Mouse (Mus musculus) right cerebral cortex, postnatal 10 days (tissue): ENCODE data around the gene Cramp1l.
"Not testable (repeated sequence)": the region's sequence is repeated elsewhere in the genome, so short reads cannot be mapped to it uniquely, and the experiment has no call there.

Source experiments
- DNase-seq, 2 experiments: peaks; one replicate each; pipeline ENCODE4 v3.0.0; 2021; ENCODE audit warnings: low spot score in 2 of 2

The Cramp1l gene

DNA sequence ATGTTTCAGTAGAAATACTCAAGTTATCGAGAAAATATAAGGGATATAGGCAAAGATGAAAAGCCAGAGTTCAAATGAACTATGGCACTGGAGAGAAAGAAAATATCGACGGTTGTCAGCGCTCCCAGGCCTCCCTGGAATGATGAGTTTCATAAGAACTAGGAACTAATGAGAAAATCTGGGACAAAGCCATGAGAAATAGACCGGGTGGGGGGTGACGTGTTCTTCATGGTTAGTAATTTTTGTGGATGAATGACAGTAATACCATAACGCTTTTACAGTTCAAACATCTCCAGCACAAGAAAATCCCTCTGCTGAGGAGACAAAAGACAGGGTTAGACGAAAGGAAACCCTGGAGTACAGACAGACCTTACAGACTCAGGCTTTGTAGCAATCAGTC lies 56.2 kb downstream of the Cramp1l start:
- no peak for DNase-seq

DNA sequence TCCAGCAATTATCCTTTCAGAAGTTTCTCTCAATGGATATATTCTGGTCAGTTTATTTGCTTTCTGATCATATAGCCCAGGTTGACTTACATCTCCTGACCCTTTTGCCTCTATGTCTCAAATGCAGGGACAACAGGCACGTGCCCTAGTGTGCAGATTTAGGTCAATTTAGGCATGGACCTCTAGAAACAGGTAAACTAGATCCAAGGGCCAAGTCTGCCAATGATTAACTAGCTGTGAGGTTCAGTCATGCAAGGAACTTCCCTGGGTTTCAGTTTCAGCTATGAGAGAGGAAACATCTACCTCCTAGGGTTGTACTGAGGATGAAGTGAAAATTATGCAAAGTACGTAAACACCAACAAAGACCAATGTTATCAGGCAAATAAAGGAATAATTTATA lies 62.3 kb downstream of the Cramp1l start:
- DNase-seq: no peak

DNA sequence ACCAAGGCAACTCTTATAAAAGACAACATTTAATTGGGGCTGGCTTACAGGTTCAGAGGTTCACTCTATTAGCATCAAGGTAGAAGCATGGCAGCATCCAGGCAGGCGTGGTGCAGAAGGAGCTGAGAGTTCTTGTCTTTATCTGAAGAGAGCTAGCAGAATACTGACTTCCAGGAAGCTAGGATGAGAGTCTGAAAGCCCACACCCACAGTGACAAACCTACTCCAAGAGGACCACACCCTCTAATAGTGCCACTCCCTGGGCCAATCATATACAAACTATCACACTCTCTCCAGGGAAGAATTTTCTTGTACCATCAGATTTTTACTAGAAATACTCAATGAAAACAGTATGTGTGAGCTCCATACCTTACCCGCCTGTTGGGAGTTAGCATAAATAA lies 64.9 kb downstream of the Cramp1l start:
- DNase-seq: no peak

DNA sequence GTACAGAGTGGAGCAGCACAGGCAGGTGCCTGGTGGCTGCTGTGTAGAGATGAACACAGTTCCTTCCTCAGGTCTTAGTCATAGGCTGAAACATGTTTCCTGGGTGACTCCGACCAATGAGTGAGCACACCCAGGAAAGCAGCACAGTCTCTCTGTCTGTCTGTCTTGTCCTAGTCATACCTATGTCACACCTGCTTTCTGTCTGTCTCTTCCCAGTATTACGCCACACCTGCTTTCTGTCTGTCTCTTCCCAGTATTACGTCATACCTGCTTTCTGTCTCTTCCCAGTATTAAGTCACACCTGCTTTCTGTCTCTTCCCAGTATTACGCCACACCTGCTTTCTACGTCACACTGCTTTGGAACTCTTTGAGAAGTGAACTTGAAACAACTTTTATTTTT lies 67.4 kb downstream of the Cramp1l start:
- no peak for DNase-seq

DNA sequence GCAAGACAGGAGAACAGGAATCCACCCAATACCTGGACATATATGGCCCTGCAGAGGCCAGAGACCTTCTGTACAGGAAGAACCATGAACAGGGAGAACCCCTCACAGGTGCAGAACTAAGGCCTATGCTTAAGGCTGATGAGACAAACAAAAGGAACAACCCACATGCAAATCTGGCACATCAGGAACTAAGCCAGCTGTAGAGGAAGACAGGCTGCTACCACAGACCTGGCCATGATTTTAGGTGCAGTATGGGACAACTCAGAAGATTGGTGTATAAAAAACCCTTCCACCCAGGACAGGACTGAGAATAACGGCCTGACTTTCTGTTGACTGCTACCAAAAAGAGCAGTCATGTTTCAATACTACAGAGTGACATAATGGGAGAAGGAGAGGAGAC lies 72.0 kb downstream of the Cramp1l start:
- DNase-seq: not testable (repeated sequence)

DNA sequence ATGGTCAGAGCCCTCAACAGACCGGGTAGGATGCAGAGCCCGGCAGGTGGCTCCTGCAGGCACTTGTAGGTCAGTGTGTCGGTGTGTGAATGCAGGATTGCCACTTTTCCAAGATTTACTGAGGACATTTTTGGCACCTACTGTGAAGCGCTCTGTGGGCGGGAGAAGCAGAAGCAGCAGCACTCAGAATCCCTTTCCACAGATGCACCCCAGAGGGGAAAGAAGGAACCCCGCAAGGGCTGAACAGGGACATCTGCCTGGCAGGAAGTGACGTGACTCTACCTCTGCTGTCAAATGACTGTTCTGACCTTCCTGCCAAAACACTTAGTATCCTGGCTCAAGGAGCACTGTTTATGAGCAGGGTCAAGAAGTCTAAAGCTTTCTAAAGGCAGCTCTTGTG lies 72.6 kb downstream of the Cramp1l start:
- DNase-seq: peak; percentile 38 to 47

DNA sequence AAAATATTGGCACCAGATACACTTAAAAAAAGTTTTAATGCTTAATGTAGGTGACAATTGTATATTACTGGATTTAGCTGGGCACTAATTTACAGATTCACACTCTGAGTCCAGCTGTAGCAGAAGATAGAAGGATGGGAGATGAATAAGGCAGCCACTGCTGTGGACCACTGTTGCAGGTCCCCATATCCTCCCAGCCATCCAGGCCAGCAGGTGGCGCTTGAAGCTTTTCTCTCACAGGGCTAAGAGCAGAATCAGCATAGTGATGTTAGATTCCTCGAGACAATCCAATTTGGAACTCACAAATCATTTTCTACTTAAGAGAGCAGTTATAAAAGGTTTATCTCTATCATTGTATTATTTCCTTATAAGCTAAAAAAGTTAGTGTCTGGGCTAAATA lies 73.1 kb downstream of the Cramp1l start:
- DNase-seq: peak; percentile 36 to 65

DNA sequence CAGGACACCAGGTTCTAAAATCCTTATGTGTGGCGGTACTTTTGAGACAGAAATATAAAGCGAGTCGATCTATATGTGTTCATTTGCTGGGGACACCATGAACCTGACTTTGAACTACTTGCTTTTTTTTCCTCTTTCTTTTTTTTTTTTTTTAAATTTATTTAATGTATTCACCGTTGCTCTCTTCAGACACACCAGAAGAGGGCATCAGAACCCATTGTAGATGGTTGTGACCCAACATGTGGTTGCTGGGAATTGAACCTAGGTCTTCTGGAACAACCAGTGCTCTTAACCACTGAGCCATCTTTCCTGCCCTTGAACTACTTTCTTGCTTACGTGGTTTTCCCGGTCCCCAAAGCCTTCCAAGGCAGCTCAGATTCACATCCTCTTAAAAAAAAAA lies 78.3 kb downstream of the Cramp1l start:
- DNase-seq: no peak

DNA sequence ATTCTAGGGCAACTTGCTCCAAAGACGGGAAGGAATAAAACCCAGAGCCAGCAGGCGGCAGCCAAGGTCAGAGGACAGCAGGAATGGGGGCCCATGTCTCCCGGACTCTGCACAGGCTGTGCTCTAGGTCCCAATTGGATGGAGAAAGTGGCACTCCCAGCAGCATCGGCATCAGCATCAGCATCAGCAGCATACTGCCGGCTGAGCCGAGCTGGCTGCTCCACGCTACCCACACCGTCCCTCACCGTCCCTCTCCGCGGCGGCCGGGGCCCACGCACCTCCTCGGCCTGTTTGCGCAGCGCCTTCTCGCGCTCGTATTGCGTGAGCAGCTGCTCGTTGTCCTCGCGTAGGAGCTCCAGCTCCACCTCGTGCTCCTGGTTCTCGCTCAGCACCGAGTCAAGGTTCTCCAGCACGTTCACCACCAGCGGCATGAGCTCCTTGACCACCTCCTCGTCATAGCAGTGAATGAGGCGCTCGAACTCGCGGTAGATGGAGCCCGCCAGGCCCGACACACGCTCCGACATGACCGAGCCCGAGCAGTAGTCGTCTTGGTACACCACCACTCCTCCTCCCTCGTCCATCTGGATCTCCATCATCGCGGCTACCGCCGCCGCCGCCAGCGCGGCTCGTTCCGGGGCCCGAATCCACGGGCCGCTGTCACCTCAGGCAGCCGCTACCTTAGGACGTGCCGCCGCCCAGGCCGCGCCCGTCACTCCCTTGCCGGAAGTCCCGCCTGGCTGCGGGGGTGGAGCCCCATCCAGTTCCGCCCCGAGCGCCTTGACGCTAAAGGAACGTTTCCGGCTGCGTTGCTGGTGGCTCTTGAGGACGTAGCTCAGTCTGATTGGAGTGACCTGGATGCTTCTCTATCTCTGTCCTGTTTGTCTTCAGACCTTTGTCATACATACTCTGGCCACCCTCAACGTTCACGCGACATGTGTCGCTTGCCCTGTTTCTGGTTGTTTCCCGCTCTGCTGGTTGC lies 79.0 kb downstream of the Cramp1l start, which contains the start of gene Mapk8ip3:
Mapk8ip3 (minus strand) TSS at position 719 of the 979 bp plus-strand sequence.
- DNase-seq: peak; percentile 97

DNA sequence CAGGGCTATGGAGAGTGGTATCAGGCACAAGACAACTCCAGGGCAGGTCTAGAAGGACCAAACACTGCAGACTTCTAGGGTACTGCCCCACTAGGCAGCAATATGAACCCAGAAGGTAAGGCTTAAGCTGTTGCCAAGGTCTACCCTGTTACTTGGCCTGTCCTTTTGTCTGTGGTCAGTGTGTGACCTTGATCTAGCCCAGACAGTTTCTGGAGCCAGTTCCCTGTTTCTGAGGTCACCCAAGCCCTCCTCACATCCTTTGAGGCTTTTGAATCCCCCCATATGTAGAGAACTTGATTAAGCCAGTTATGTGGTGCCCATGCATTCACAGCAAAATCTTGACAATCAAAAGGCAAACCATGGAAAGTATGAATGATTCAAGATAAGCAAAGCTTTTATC lies 79.9 kb downstream of the Cramp1l start:
- no peak for DNase-seq

DNA sequence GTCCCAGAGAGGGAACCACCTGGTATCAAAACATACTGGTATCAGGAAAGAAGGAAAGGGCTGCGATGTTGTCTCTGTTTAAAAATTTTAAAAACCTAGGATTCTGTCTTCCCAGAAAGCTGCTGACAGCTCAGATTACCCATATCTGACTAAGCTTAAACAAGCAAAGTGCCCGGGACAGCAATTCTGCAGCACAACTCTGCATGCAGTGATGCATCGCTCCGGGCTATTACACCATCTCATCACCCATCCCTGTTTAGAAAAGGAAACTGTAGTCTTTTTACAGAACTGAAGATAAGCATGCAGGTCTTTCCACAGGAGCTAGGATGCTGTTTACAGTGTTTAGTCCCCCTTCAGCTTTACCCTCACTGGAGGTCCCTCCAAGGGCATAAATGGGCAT lies 80.7 kb downstream of the Cramp1l start:
- no peak for DNase-seq

DNA sequence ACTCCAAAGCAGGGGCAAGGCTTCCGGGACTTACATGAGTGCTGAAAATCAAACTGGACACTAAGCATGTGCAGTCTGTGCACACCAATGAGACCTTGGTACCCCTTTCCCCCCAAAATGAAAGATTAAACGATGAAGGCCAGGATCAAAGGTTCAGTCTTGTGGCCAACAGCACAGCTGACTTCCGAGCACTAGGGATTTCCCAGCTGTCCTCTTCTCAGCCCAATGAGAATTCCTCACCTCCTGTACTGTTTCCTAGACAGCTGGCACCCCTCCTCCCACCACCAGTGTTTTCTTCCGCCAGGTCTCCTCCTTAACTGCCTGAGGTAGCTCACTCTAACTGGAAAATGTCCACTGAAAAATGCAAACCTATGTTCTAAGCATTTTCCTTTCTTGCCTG lies 82.4 kb downstream of the Cramp1l start:
- no peak for DNase-seq

DNA sequence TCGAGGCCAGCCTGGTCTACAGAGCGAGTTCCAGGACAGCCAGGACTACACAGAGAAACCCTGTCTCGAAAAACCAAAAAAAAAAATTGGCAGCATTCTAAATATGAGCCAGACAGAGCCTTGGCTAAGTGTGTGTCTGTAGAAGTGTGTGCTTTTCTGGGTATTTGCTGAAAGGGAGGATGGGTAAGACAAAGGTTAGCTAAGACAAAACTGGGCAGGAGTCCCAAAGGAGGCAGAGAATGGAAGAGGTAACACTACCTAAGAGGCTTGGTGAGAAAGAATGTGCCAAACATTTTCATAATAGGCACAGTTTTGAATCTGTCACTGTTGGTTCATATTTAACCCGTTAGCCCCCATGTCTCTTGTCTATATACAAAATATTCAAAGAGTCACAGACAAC lies 83.2 kb downstream of the Cramp1l start:
- DNase-seq: no peak

DNA sequence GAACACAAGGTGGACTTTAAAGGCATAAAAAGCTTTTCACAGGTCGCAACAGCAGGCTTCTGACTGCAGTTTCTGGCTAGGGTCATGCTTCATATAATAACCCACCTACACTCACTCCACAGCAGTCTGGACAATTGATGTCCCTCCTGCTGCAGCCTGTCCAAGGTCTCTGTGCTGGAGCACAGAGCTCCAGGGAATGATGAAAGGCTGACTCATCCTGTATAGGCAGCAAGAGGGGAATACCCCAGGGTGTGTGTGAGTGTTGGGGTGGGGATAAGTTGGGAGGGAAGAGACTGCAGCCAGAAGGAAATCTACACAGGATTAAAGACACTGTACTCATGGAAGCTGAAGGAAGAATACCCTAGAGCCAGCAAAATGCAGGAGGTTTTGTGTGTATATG lies 86.1 kb downstream of the Cramp1l start:
- no peak for DNase-seq

DNA sequence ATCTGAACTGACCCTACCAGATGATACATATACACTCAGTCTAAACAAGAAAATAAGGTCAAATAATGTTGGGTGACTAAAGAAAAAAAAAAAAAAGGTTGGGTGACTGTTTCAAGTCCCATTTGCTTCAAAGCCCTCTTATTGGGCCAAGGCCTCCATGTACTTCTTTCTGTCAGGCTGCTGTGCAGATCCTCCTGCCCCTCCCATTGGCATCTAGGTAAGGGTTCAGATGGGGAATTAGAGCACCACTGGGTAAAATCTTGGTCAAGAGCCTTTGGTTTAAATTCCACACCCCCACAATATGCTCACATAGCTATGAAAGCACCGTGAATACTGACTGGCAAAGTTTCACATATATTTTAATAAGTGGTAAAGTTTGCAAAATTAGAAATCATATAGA lies 92.3 kb downstream of the Cramp1l start:
- no peak for DNase-seq

DNA sequence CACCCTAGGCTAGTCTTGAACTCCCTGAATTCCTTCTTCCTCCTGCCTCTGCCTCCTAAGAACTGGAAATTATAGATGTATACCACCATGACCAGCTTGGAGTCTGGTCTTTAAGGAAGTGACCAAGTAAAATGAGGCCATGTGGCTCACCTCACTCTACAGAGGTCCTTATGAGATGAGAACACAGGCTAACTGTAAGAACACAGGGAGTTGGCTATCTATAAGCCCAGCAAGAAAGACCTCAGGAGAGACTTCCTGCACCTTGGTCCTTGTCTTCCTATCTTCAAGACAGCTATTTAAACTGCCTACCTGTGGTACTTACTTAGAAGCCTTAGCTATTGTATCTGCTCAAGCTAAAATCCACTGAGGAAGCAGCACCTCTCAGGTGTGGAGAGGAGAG lies 101.6 kb downstream of the Cramp1l start:
- DNase-seq: no peak
